Mouse (Mus musculus) lung, embryonic 16.5 days (tissue): ENCODE results near the gene Ift122. TPM values are rescaled to one million over a fixed set of nuclear protein-coding genes. Genes with fewer than 3 reads are reported as not detected.
A peak's percentile ranks its signal among the peaks of the same experiment; 100 is the strongest.

Experiments
- ATAC-seq: fragments of 200-750 bp; cut with Nextera tagmentation; 2 replicates; pipeline ENCODE4 v1.8.0; 2017; ENCODE audit warnings: low read depth, mild to moderate bottlenecking, moderate library complexity
- H3K27ac ChIP-seq: fragments of 300-500 bp; sonication (generic); 2 replicates; pipeline ENCODE4 v1.5.1; 2014; ENCODE audit warnings: mild to moderate bottlenecking, control low read depth, low read length
- H3K27me3 ChIP-seq: fragments of 300-500 bp; sonication (generic); 2 replicates; pipeline ENCODE4 v1.6.1; 2014; ENCODE audit warnings: low read depth, low read length, mixed read lengths; ENCODE audit not compliant: control insufficient read depth, insufficient read depth
- H3K36me3 ChIP-seq: fragments of 300-500 bp; sonication (generic); 2 replicates; pipeline ENCODE4 v1.6.1; 2014; ENCODE audit warnings: low read length; ENCODE audit not compliant: control insufficient read depth, insufficient read depth
- H3K4me1 ChIP-seq: fragments of 300-500 bp; sonication (generic); replicated peaks from 2 replicates; pipeline ENCODE4 v1.6.1; 2014; ENCODE audit warnings: low read length, mixed read lengths; ENCODE audit not compliant: control insufficient read depth, insufficient read depth
- H3K4me2 ChIP-seq: fragments of 300-500 bp; sonication (generic); 2 replicates; pipeline ENCODE4 v1.6.1; 2014; ENCODE audit warnings: low read depth, low read length, control low read depth
- H3K4me3 ChIP-seq: fragments of 300-500 bp; sonication (generic); 2 replicates; pipeline ENCODE4 v1.5.1; 2014; ENCODE audit warnings: mild to moderate bottlenecking, low read length, control low read depth
- H3K9ac ChIP-seq: fragments of 300-500 bp; sonication (generic); 2 replicates; pipeline ENCODE4 v1.6.1; 2014; ENCODE audit warnings: low read length, control low read depth
- H3K9me3 ChIP-seq: fragments of 300-500 bp; sonication (generic); 2 replicates; pipeline ENCODE4 v1.6.1; 2016; ENCODE audit warnings: low read length; ENCODE audit not compliant: control insufficient read depth
- WGBS: fragments of 180-500 bp; shearing (Covaris S2); extraction: QIAGEN DNeasy Blood & Tissue Kit; methylation state at CpG from one replicate; pipeline ENCODE4 v1.1.7; 2014; 5-methylcytosine and 5-hydroxymethylcytosine counted together
- polyA plus RNA-seq: library from polyadenylated mRNA; unstranded; fragments of >200 nt; fragmentation: Nextera tagmentation; extraction: Ambion mirVana; gene quantifications from 2 replicates; pipeline ENCODE4 v1.2.1, GENCODE M21; 2015

Gene Ift122
- polyA plus RNA-seq, 1 experiment from 2014 or later: 23.5 TPM

- Histone ChIP-seq H3K27me3 (no peaks in the 10 kb centered on the region), H3K9ac (no peak overlapping the region), H3K9me3 (no peaks in the 10 kb centered on the region), H3K4me1 (peaks cover 23% of the 10 kb centered on the region), H3K4me2 (no peak overlapping the region), H3K36me3 (peaks cover 15% of the 10 kb centered on the region), H3K4me3 (no peak overlapping the region), H3K27ac (peak overlapping the region; percentile 38)
- ATAC-seq: peak; percentile 61
- WGBS: 58% methylated on average over 7 of the region's 7 CpGs
Observed at GRCm38 (mm10) chr6:115972083-115972764, 119.0 kb downstream of the Ift122 start.

- Histone ChIP-seq H3K4me2 (no peak overlapping the region), H3K27ac (no peak overlapping the region), H3K36me3 (peaks cover 22% of the 10 kb centered on the region), H3K9ac (no peak overlapping the region), H3K9me3 (no peaks in the 10 kb centered on the region), H3K27me3 (no peaks in the 10 kb centered on the region), H3K4me3 (no peak overlapping the region), H3K4me1 (peaks cover 23% of the 10 kb centered on the region)
- no peak for ATAC-seq
- 82% methylated on average over 15 of the region's 15 CpGs for WGBS
Observed at GRCm38 (mm10) chr6:115973139-115973875, 120.0 kb downstream of the Ift122 start.

- Histone ChIP-seq H3K27me3 (no peaks in the 10 kb centered on the region), H3K4me3 (no peak overlapping the region), H3K9ac (no peak overlapping the region), H3K9me3 (no peaks in the 10 kb centered on the region), H3K4me2 (no peak overlapping the region), H3K36me3 (peaks cover 20% of the 10 kb centered on the region), H3K27ac (no peak overlapping the region), H3K4me1 (peaks cover 23% of the 10 kb centered on the region)
- WGBS: 73% methylated on average over 16 of the region's 16 CpGs
- no peak for ATAC-seq
Observed at GRCm38 (mm10) chr6:115973881-115974662, 120.8 kb downstream of the Ift122 start.

GRCm38 (mm10) chr6:115975606-115976005, 122.3 kb downstream of the Ift122 start:
- Histone ChIP-seq H3K9ac (no peak overlapping the region), H3K27ac (no peak overlapping the region), H3K4me1 (peaks cover 23% of the 10 kb centered on the region), H3K4me2 (no peak overlapping the region), H3K9me3 (no peaks in the 10 kb centered on the region), H3K4me3 (no peak overlapping the region), H3K36me3 (peaks cover 22% of the 10 kb centered on the region), H3K27me3 (no peaks in the 10 kb centered on the region)
- ATAC-seq: no peak
- WGBS: 78% methylated on average over 8 of the region's 8 CpGs

Other genes starting within 250 kb of the Ift122 start
- gene Raf1, start 176.8 kb upstream of the Ift122 start, polyA plus RNA-seq: 80.8 and 86.3 TPM in 2 replicates
- gene Tmem40, start 91.1 kb upstream of the Ift122 start, polyA plus RNA-seq: 2.3 and 3.8 TPM in 2 replicates
- gene Cand2, start 78.9 kb upstream of the Ift122 start, polyA plus RNA-seq: 23.4 and 28.2 TPM in 2 replicates
- 2,193 and 2,268 TPM in 2 replicates for gene Rpl32, start 44.7 kb upstream of the Ift122 start, polyA plus RNA-seq
- 1.8 and 2.1 TPM in 2 replicates for gene Efcab12, start 15.1 kb upstream of the Ift122 start, polyA plus RNA-seq
- gene Mbd4, start 99 bp upstream of the Ift122 start, polyA plus RNA-seq: 22.4 and 23.5 TPM in 2 replicates
- 0.08 and 0.16 TPM in 2 replicates for gene Rho, start 78.3 kb downstream of the Ift122 start, polyA plus RNA-seq
- not detected in 2 replicates for gene H1foo, start 91.5 kb downstream of the Ift122 start, polyA plus RNA-seq
- gene Plxnd1, start 141.5 kb downstream of the Ift122 start, polyA plus RNA-seq: 45.2 and 47.8 TPM in 2 replicates